Mouse (Mus musculus): ENCODE measurements around the gene Prdm5. TPM values are rescaled to one million over a fixed set of nuclear protein-coding genes. Genes with fewer than 3 reads are reported as not detected.

The Prdm5 gene
- polyA plus RNA-seq, 1 experiment = 2.2 TPM

DNA sequence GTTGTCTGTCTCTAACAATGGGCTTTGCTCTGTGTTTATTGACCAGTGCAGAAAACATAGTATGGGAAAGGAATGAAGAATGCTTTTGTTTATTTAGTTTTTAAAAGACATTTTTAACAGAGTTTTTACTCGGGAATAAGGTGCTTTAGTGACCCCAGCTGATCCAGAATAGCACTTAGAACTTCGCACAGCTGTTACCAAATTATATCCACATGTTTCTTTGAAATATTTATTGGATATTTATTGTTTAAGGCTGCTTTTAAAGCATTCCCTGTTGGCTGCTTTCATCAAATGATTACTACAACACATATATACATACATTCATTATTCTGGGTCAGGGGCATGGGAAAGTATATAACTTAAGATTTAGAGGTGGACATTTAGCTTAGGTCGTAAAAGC is 32.9 kb downstream of the Prdm5 start:
- Histone ChIP-seq H3K4me1 (ENCODE audit: control insufficient read depth, insufficient read depth, low read length) (no peaks in the 10 kb centered on the region), H3K4me3 (replicated peaks; ENCODE audit: extremely low read depth, low read depth, low read length) (no peak overlapping the region)
- WGBS = 75% methylated on average over 3 of the region's 3 CpGs
- no peak for DNase-seq
- TF ChIP-seq CTCF (IDR thresholded peaks at IDR 0.05; ENCODE audit: insufficient read depth, low read length) = no peak

GRCm38 (mm10) chr6:65818039-65818747 is 39.4 kb downstream of the Prdm5 start:
- no peak for TF ChIP-seq POLR2A (IDR thresholded peaks at IDR 0.05; ENCODE audit: borderline replicate concordance, extremely low read depth, low read depth, low read length)
- TF ChIP-seq CTCF (IDR thresholded peaks at IDR 0.05; ENCODE audit: insufficient read depth, low read length) = no peak
- Histone ChIP-seq H3K4me3 (replicated peaks; ENCODE audit: extremely low read depth, low read depth, low read length) (no peak overlapping the region), H3K4me1 (ENCODE audit: control insufficient read depth, insufficient read depth, low read length) (peaks cover 3% of the 10 kb centered on the region)
- 42% methylated on average over 4 of the region's 4 CpGs for WGBS
- no peak for DNase-seq

DNA sequence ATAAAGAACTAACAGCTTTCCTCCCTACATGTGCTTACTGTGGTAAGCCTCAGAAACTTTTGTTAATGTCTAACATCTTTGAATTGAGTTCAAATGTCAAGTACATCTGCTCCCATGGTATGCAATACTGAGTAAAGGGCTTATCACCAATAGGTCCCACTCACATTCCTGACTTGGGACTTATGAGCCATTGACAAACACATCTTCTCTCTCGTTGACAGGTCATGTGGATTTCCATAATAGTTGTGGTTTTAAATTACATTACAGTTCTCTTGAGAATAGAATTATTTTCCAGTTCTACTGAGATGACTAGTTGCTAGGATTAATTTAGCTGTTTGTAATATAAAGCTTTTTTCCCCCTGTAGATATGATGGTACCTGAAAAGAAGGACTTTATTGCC is 49.9 kb downstream of the Prdm5 start:
- DNase-seq = no peak
- TF ChIP-seq POLR2A (IDR thresholded peaks at IDR 0.05; ENCODE audit: borderline replicate concordance, extremely low read depth, low read depth, low read length) (no peak), CTCF (IDR thresholded peaks at IDR 0.05; ENCODE audit: insufficient read depth, low read length) (no peak)
- 63% methylated on average over 1 of the region's 1 CpGs for WGBS
- Histone ChIP-seq H3K4me3 (replicated peaks; ENCODE audit: extremely low read depth, low read depth, low read length) (no peak overlapping the region), H3K4me1 (ENCODE audit: control insufficient read depth, insufficient read depth, low read length) (no peaks in the 10 kb centered on the region)

DNA sequence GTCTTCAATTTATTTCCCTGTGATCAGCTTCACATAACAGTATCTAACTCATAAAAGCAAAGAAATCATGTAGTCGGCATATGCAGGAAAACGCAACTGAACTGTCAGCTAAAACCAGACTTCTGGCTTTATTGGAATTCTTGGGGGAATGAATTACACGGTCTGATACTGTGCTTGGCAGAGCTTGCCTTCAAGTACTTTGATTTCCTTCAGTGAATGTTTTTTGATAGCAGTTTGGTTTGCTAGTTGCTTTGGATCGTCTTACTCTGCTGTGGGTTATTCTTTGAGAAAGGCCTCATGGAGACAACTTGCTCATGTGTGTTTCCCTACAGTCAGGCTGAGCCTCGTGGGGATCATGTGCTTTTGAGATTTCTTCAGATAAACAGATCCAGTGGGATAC is 52.7 kb downstream of the Prdm5 start:
- H3K4me1 ChIP-seq (ENCODE audit: control insufficient read depth, insufficient read depth, low read length) = no peaks in the 10 kb centered on the region
- DNase-seq = no peak
- WGBS = 78% methylated on average over 5 of the region's 5 CpGs
- no peak overlapping the region for H3K4me3 ChIP-seq (replicated peaks; ENCODE audit: extremely low read depth, low read depth, low read length)
- TF ChIP-seq CTCF (IDR thresholded peaks at IDR 0.05; ENCODE audit: insufficient read depth, low read length) = no peak
- no peak for TF ChIP-seq POLR2A (IDR thresholded peaks at IDR 0.05; ENCODE audit: borderline replicate concordance, extremely low read depth, low read depth, low read length)

- Histone ChIP-seq H3K4me1 (ENCODE audit: control insufficient read depth, insufficient read depth, low read length) (no peaks in the 10 kb centered on the region), H3K4me3 (replicated peaks; ENCODE audit: extremely low read depth, low read depth, low read length) (no peak overlapping the region)
- 91% methylated on average over 4 of the region's 4 CpGs for WGBS
- TF ChIP-seq CTCF (IDR thresholded peaks at IDR 0.05; ENCODE audit: insufficient read depth, low read length) (no peak), POLR2A (IDR thresholded peaks at IDR 0.05; ENCODE audit: borderline replicate concordance, extremely low read depth, low read depth, low read length) (no peak)
- no peak for DNase-seq
These were observed 55.2 kb downstream of the Prdm5 start for GRCm38 (mm10) chr6:65834013-65834412.

DNA sequence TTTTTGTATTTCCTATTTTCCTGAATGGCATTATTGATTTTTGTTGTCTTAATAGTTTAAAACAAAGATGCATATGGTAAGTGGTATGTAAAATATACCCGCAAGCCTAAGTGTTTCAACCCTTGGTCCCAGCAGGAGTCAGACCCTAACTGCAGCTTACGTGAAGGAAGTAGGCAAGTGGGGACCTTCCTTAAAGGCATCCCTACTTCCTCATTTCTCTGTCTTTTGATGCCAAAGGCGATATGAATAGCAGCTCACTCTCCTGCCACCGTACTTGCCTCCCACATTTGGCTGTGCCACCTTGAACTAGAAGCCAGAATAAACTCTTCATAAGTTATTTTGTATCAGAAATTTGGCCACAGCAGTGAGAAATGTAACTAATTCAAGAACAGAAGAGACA is 63.8 kb downstream of the Prdm5 start:
- no peaks in the 10 kb centered on the region for H3K4me1 ChIP-seq (ENCODE audit: control insufficient read depth, insufficient read depth, low read length)
- DNase-seq = no peak
- WGBS = 78% methylated on average over 4 of the region's 4 CpGs
- no peak overlapping the region for H3K4me3 ChIP-seq (replicated peaks; ENCODE audit: extremely low read depth, low read depth, low read length)
- no peak for TF ChIP-seq CTCF (IDR thresholded peaks at IDR 0.05; ENCODE audit: insufficient read depth, low read length)
- TF ChIP-seq POLR2A (IDR thresholded peaks at IDR 0.05; ENCODE audit: borderline replicate concordance, extremely low read depth, low read depth, low read length) = no peak

DNA sequence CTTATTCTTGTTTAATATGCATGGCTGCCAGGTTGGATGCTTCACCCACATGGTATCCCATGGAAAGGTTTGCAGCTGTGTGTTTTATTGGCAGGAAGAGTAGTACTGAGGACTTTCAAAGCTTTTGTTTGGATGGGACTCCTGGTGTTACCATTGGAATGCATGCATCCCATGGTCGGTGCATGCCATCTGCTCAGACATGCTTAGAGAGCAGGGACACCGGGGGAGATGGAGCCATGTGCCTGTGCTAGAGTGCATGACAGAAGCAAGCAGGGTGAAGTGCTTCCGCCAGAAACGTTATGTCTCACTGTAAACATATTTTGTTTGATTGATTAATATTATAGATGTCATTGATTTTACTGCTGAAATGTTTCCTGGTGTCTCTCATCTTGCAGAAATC is 70.3 kb downstream of the Prdm5 start:
- WGBS = 57% methylated on average over 4 of the region's 4 CpGs
- TF ChIP-seq CTCF (IDR thresholded peaks at IDR 0.05; ENCODE audit: insufficient read depth, low read length) (no peak), POLR2A (IDR thresholded peaks at IDR 0.05; ENCODE audit: borderline replicate concordance, extremely low read depth, low read depth, low read length) (no peak)
- H3K4me1 ChIP-seq (ENCODE audit: control insufficient read depth, insufficient read depth, low read length) = no peaks in the 10 kb centered on the region

DNA sequence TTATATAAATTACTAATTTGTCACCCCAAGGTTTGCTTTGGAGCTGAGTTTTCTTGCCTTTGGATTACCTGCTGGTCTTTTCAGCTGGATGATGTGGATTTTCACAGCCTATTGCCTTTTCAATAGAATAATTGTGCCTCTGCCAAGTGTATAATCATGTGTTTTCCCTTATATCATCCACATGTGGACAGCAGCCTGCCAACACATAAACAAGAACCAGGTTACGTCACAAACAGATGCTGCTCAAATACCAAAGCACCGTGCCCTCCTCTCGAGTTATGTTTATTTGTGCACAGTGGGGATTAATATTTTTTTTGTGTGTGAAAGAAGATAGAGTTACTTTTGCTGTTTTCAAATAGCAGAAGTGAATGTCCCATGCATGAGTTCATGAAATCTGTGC is 70.9 kb downstream of the Prdm5 start:
- 35% methylated on average over 3 of the region's 3 CpGs for WGBS
- TF ChIP-seq CTCF (IDR thresholded peaks at IDR 0.05; ENCODE audit: insufficient read depth, low read length) (no peak), POLR2A (IDR thresholded peaks at IDR 0.05; ENCODE audit: borderline replicate concordance, extremely low read depth, low read depth, low read length) (no peak)

More for the DNA sequence above, 70.3 kb downstream of the Prdm5 start:
- no peak for DNase-seq
- no peak overlapping the region for H3K4me3 ChIP-seq (replicated peaks; ENCODE audit: extremely low read depth, low read depth, low read length)

GRCm38 (mm10) chr6:65850221-65850620 is 71.4 kb downstream of the Prdm5 start:
- DNase-seq = no peak
- no peak overlapping the region for H3K4me3 ChIP-seq (replicated peaks; ENCODE audit: extremely low read depth, low read depth, low read length)
- WGBS = 91% methylated on average over 3 of the region's 3 CpGs
- no peak for TF ChIP-seq CTCF (IDR thresholded peaks at IDR 0.05; ENCODE audit: insufficient read depth, low read length)
- no peak for TF ChIP-seq POLR2A (IDR thresholded peaks at IDR 0.05; ENCODE audit: borderline replicate concordance, extremely low read depth, low read depth, low read length)
- no peaks in the 10 kb centered on the region for H3K4me1 ChIP-seq (ENCODE audit: control insufficient read depth, insufficient read depth, low read length)

More for the DNA sequence above, 70.9 kb downstream of the Prdm5 start:
- H3K4me1 ChIP-seq (ENCODE audit: control insufficient read depth, insufficient read depth, low read length) = no peaks in the 10 kb centered on the region
- H3K4me3 ChIP-seq (replicated peaks; ENCODE audit: extremely low read depth, low read depth, low read length) = no peak overlapping the region
- no peak for DNase-seq

DNA sequence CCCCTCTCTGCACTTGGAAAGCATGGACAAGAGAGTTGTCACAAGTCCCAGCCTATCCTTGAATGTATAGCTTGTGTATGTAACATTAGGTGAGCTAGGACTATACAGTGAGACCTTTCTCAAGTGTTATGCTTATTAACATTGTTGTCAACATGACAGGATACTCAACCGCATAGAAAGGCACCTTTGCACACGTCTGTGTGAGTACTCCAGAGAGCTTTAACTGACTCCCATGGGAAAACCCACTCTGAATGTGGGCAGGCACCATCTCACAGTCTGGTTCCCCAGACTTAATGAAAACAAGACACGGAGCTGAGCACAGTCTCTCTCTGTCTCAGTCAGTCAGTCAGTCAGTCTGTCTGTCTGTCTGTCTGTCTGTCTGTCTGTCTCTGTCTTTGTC is 75.2 kb downstream of the Prdm5 start:
- DNase-seq = no peak
- Histone ChIP-seq H3K4me1 (ENCODE audit: control insufficient read depth, insufficient read depth, low read length) (no peaks in the 10 kb centered on the region), H3K4me3 (replicated peaks; ENCODE audit: extremely low read depth, low read depth, low read length) (no peak overlapping the region)
- TF ChIP-seq CTCF (IDR thresholded peaks at IDR 0.05; ENCODE audit: insufficient read depth, low read length) (no peak), POLR2A (IDR thresholded peaks at IDR 0.05; ENCODE audit: borderline replicate concordance, extremely low read depth, low read depth, low read length) (no peak)
- 70% methylated on average over 3 of the region's 3 CpGs for WGBS

Measured in lung, adult 2 months (tissue).